Mouse (Mus musculus) testis, adult 2 months (tissue): ENCODE results near the gene Prpsap2.

Experiments used
- CTCF ChIP-seq: fragments of 200-500 bp; IDR thresholded peaks from 2 replicates; pipeline ENCODE4 v1.5.1; 2012; ENCODE audit warnings: low read depth, mild to moderate bottlenecking, inconsistent platforms, low read length, moderate library complexity; ENCODE audit not compliant: control insufficient read depth, insufficient read depth, insufficient replicate concordance
- POLR2A ChIP-seq: fragments of 200-500 bp; IDR thresholded peaks from 2 replicates; pipeline ENCODE4 v1.6.1; 2012; ENCODE audit warnings: low read depth, mild to moderate bottlenecking, inconsistent platforms, low read length, moderate library complexity; ENCODE audit not compliant: control insufficient read depth

DNA sequence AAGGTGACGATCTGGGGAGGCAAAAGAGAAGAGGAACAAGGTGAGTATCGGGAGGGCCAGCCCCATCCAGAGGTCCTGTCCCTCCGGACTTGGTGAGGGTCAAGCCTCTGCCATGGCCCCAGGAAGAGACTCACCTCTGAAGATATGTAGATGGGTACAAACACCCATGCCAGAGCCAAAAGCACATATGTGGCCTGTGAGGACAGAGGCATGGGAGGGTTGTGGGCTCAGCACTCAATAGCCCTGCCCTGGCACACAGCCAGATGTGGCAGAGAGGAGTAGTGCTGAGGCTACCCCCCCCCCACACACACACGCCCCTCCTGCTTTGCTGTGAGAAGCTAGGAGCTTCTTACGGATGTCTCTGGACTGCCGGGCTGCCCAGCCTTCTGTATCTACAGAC, 46.8 kb downstream of the Prpsap2 start:
- TF ChIP-seq CTCF (no peak), POLR2A (no peak)
